Mouse (Mus musculus): ENCODE data around the gene Kif2c. TPM values are rescaled to one million over a fixed set of nuclear protein-coding genes. Genes with fewer than 3 reads are reported as not detected.
A peak's percentile ranks its signal among the peaks of the same experiment; 100 is the strongest.

Kif2c gene
- polyA plus RNA-seq (2016; fragmentation: Nextera tagmentation; extraction: Ambion mirVana), result 116 and 124 TPM in 2 replicates

- Histone ChIP-seq H3K36me3 (peaks cover 34% of the 10 kb centered on the region), H3K9me3 (replicated peaks) (no peaks in the 10 kb centered on the region), H3K4me1 (peaks cover 11% of the 10 kb centered on the region), H3K27me3 (ENCODE audit: low read depth, poor library complexity, severe bottlenecking) (no peaks in the 10 kb centered on the region), H3K4me3 (peak within 1 kb of the TSS; percentile 88), H3K27ac (peak within 1 kb of the TSS; percentile 91)
- 1% methylated on average over 42 of the region's 42 CpGs for WGBS
- peak; percentile 93 for DNase-seq (ENCODE audit: low spot score)
Measured at GRCm38 (mm10) chr4:117181863-117182758, at the start of gene Kif2c. Kif2c (minus strand) TSS chr4:117182639.

GRCm38 (mm10) chr4:117231208-117231607, 48.8 kb upstream of the Kif2c start:
- H3K9me3 ChIP-seq (replicated peaks), result no peaks in the 10 kb centered on the region
- no peaks in the 10 kb centered on the region for H3K36me3 ChIP-seq
- H3K4me1 ChIP-seq, result peaks cover 17% of the 10 kb centered on the region
- no peak for DNase-seq (ENCODE audit: low spot score)
- H3K27ac ChIP-seq, result no peak overlapping the region
- WGBS, result 83% methylated on average over 2 of the region's 2 CpGs
- no peak overlapping the region for H3K4me3 ChIP-seq
- no peaks in the 10 kb centered on the region for H3K27me3 ChIP-seq (ENCODE audit: low read depth, poor library complexity, severe bottlenecking)

DNA sequence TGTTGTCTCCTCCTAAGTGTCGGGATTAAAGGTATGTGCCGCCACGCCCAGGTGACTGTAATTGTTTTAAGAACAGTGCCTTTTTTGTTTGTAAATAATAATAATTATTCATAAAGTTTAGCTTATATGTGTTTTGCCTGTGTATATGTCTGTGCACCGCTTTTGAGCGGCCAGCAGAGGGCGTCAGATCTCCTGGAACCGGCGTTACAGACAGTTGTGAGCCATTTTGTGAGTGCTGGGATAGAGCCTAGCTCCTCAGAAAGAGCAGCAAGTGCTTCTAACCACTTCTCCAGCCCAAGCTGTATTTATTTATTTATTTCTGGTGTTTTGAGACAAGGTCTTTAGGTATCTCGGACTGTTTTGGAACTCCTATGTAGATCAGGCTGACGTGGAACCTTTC, 47.9 kb upstream of the Kif2c start:
- no peaks in the 10 kb centered on the region for H3K9me3 ChIP-seq (replicated peaks)
- WGBS, result 57% methylated on average over 10 of the region's 10 CpGs
- no peaks in the 10 kb centered on the region for H3K27me3 ChIP-seq (ENCODE audit: low read depth, poor library complexity, severe bottlenecking)
- no peak overlapping the region for H3K27ac ChIP-seq
- H3K36me3 ChIP-seq, result no peaks in the 10 kb centered on the region
- no peak overlapping the region for H3K4me3 ChIP-seq
- peaks cover 14% of the 10 kb centered on the region for H3K4me1 ChIP-seq
- DNase-seq (ENCODE audit: low spot score), result peak; percentile 48

- peaks cover 13% of the 10 kb centered on the region for H3K4me1 ChIP-seq
- H3K27ac ChIP-seq, result no peak overlapping the region
- no peaks in the 10 kb centered on the region for H3K36me3 ChIP-seq
- no peak overlapping the region for H3K4me3 ChIP-seq
- DNase-seq (ENCODE audit: low spot score), result no peak
- H3K27me3 ChIP-seq (ENCODE audit: low read depth, poor library complexity, severe bottlenecking), result no peaks in the 10 kb centered on the region
- 67% methylated on average over 15 of the region's 15 CpGs for WGBS
- H3K9me3 ChIP-seq (replicated peaks), result no peaks in the 10 kb centered on the region
Measured at GRCm38 (mm10) chr4:117229590-117229989, 47.2 kb upstream of the Kif2c start.

GRCm38 (mm10) chr4:117225250-117225649, 42.8 kb upstream of the Kif2c start:
- H3K4me3 ChIP-seq, result no peak overlapping the region
- H3K4me1 ChIP-seq, result 0 out of 2 replicates have a peak, but pooled peaks cover 11% of the 10 kb centered on the region
- H3K27me3 ChIP-seq (ENCODE audit: low read depth, poor library complexity, severe bottlenecking), result no peaks in the 10 kb centered on the region
- no peaks in the 10 kb centered on the region for H3K9me3 ChIP-seq (replicated peaks)
- H3K36me3 ChIP-seq, result no peaks in the 10 kb centered on the region
- DNase-seq (ENCODE audit: low spot score), result no peak
- H3K27ac ChIP-seq, result no peak overlapping the region

DNA sequence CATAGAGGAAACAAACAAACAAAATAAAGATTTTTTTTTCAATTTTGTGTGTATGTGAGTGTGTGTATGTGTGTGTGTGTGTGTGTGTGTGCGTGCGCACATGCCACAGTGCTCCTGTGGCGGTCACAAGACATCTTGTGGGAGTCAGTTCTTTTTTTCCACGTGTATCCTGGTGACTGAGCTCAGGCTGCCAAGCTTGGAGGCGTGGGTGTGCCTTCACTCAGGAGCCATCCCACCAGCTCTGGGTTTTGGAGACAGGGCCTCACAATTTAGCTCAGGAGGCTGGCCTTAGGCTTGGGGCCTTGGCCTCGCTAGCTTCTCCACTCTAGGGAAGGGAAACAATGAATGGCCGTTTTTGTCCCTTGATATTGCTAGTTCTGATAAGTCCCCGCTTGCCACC, 41.7 kb upstream of the Kif2c start:
- DNase-seq (ENCODE audit: low spot score), result no peak
- no peaks in the 10 kb centered on the region for H3K27me3 ChIP-seq (ENCODE audit: low read depth, poor library complexity, severe bottlenecking)
- H3K36me3 ChIP-seq, result no peaks in the 10 kb centered on the region
- no peaks in the 10 kb centered on the region for H3K9me3 ChIP-seq (replicated peaks)
- H3K4me3 ChIP-seq, result no peak overlapping the region
- H3K27ac ChIP-seq, result no peak overlapping the region
- WGBS, result 75% methylated on average over 8 of the region's 8 CpGs
- 0 out of 2 replicates have a peak, but pooled peaks cover 6% of the 10 kb centered on the region for H3K4me1 ChIP-seq

DNA sequence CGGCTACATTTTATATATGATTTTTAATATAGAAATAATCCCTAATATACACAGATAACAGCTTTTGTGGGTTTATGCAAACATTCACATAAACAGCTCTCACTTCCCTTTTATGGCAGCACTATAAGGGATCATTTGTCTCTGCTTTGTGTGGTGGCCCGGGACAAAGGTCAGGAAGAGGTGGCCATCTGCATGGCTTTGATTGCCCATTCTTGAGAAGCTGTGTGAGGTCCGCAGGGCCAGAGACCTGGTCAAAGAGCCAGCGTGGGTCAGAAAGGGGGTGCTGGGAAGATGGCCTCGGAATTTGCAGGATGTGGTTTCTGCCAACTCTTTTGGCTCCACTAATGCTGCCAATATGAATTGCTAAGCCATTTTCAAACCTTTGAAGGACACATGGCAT, 40.6 kb upstream of the Kif2c start:
- no peaks in the 10 kb centered on the region for H3K9me3 ChIP-seq (replicated peaks)
- H3K4me3 ChIP-seq, result no peak overlapping the region
- DNase-seq (ENCODE audit: low spot score), result no peak
- H3K4me1 ChIP-seq, result 0 out of 2 replicates have a peak, but pooled peaks cover 5% of the 10 kb centered on the region
- 30% methylated on average over 5 of the region's 5 CpGs for WGBS
- no peak overlapping the region for H3K27ac ChIP-seq
- no peaks in the 10 kb centered on the region for H3K27me3 ChIP-seq (ENCODE audit: low read depth, poor library complexity, severe bottlenecking)
- H3K36me3 ChIP-seq, result no peaks in the 10 kb centered on the region

- Histone ChIP-seq H3K4me3 (no peak overlapping the region), H3K36me3 (no peaks in the 10 kb centered on the region), H3K4me1 (0 out of 2 replicates have a peak, but pooled peaks cover 5% of the 10 kb centered on the region), H3K27me3 (ENCODE audit: low read depth, poor library complexity, severe bottlenecking) (no peaks in the 10 kb centered on the region), H3K27ac (no peak overlapping the region), H3K9me3 (replicated peaks) (no peaks in the 10 kb centered on the region)
- 88% methylated on average over 9 of the region's 9 CpGs for WGBS
- no peak for DNase-seq (ENCODE audit: low spot score)
Measured at GRCm38 (mm10) chr4:117221836-117222235, 39.4 kb upstream of the Kif2c start.

GRCm38 (mm10) chr4:117220741-117221515, 38.5 kb upstream of the Kif2c start:
- H3K27ac ChIP-seq, result no peak overlapping the region
- no peaks in the 10 kb centered on the region for H3K9me3 ChIP-seq (replicated peaks)
- WGBS, result 85% methylated on average over 9 of the region's 9 CpGs
- H3K27me3 ChIP-seq (ENCODE audit: low read depth, poor library complexity, severe bottlenecking), result no peaks in the 10 kb centered on the region
- no peaks in the 10 kb centered on the region for H3K36me3 ChIP-seq
- DNase-seq (ENCODE audit: low spot score), result no peak
- H3K4me1 ChIP-seq, result 0 out of 2 replicates have a peak, but pooled peaks cover 5% of the 10 kb centered on the region
- no peak overlapping the region for H3K4me3 ChIP-seq

DNA sequence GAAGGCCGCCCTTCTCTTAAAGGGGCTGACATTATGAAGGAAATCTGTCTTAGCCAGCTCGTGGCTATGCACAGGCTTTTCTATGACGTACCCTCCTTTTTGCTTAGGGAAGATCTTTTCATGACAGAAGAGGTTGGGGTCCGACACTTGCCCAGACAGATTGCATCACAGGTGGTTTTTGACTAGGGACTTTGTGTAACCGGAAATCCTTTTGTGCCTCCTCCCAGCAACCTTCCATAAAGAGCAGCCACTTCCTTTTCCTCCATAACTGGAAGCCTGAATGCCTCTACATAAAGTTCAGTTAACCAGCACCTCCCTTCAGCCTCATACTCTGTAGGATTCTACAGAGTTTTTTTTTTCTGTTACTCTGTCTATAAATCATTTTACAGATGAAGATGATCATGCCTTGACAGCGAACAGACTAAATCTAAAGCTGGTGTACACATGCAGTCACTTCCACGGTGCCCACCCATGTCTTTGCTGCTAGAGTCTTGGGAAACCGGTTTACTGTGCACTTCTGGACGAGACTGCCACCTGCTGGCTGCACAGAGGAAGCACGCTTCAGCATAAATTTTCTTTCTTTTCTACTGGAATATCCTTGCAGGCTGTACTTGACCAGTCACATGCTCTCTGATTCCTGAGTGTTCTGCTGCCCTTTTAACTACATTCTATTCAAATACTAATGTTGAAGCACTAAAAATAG, 36.2 kb upstream of the Kif2c start:
- Histone ChIP-seq H3K4me3 (no peak overlapping the region), H3K36me3 (no peaks in the 10 kb centered on the region), H3K9me3 (replicated peaks) (no peaks in the 10 kb centered on the region), H3K27ac (no peak overlapping the region), H3K27me3 (ENCODE audit: low read depth, poor library complexity, severe bottlenecking) (no peaks in the 10 kb centered on the region), H3K4me1 (peaks cover 6% of the 10 kb centered on the region; the same call in 1 of the 2 replicates)
- WGBS, result 42% methylated on average over 10 of the region's 10 CpGs
- peak; percentile 78 for DNase-seq (ENCODE audit: low spot score)

DNA sequence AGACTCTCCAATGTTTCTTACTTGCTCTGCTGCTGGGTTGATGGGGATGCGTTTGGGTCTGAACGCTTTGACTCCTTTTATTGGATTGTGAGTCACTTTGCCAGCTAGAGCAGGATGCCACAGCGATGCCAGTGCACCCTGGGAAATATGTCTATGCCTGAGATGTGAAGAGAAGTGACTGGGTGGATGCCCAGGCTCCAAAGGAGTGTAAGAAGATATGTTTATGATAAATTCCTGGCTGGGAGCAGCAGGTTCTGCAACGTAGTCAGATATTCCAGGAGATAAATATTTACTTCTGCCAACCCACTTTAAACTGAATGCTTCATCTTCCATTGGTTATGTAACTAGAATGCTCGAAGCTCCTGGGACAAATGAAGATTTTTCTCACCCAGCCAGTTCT, 34.6 kb upstream of the Kif2c start:
- Histone ChIP-seq H3K27me3 (ENCODE audit: low read depth, poor library complexity, severe bottlenecking) (no peaks in the 10 kb centered on the region), H3K4me1 (peaks cover 11% of the 10 kb centered on the region; the same call in 1 of the 2 replicates), H3K9me3 (replicated peaks) (no peaks in the 10 kb centered on the region), H3K4me3 (no peak overlapping the region), H3K36me3 (no peaks in the 10 kb centered on the region), H3K27ac (no peak overlapping the region)
- DNase-seq (ENCODE audit: low spot score), result no peak
- 80% methylated on average over 5 of the region's 5 CpGs for WGBS

DNA sequence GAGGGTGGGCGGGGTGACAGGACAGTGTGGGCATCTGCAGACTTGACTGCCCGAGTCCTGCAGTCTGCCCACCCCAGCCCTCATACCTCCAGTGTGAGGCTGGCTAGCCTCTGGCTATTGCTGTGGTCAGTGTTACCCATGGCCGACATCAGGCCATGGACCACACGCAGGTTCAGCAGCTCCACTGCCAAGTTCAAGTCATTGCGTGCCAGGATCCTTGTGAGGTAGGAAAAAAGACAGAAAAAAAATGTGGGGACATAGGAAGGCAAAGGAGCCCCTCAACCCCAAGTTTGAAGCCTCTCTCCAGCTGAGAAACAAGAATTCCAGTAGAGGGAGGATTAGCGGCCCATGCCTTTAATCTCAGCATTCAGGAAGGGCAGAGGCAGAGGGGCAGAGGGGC, 31.8 kb upstream of the Kif2c start:
- H3K27me3 ChIP-seq (ENCODE audit: low read depth, poor library complexity, severe bottlenecking), result no peaks in the 10 kb centered on the region
- H3K9me3 ChIP-seq (replicated peaks), result no peaks in the 10 kb centered on the region
- 81% methylated on average over 6 of the region's 6 CpGs for WGBS
- DNase-seq (ENCODE audit: low spot score), result no peak
- H3K36me3 ChIP-seq, result no peaks in the 10 kb centered on the region
- 0 out of 2 replicates have a peak overlapping the region, but pooled peaks have one; percentile 20 for H3K27ac ChIP-seq
- H3K4me1 ChIP-seq, result peaks cover 11% of the 10 kb centered on the region; the same call in 1 of the 2 replicates
- no peak overlapping the region for H3K4me3 ChIP-seq

Measured in limb, embryonic 10.5 days (tissue).